Mouse (Mus musculus): Measurements from ENCODE around the gene Cacfd1. TPM values are rescaled to one million over a fixed set of nuclear protein-coding genes. Genes with fewer than 3 reads are reported as not detected.

Cacfd1 gene
- polyA plus RNA-seq, 1 experiment from 2014 or later, result 37.4 TPM

DNA sequence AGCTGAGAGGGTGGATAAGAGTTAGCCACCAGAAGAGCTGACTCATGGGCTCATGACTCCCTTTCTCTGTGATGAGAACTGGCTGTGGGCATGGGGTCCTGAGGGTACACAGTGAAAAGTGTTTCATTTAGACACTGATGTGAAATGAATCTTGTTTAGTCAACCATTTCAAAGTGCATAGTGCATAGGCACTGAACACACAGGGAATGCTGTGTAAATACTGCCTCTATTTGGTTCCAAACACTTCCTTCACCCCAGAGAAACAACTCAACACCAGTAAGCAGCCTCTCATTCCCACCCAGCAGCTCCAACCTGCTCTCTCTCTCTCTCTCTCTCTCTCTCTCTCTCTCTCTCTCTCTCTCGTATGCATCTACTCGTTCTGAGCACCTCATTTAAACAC lies 25.5 kb upstream of the Cacfd1 start:
- Histone ChIP-seq H3K27ac (ENCODE audit: low read depth, low read length) (no peak overlapping the region), H3K9me3 (replicated peaks; ENCODE audit: control insufficient read depth, low read length) (no peaks in the 10 kb centered on the region), H3K4me3 (ENCODE audit: low read depth, low read length) (no peak overlapping the region), H3K36me3 (ENCODE audit: control insufficient read depth, insufficient read depth, low read length) (no peaks in the 10 kb centered on the region), H3K9ac (ENCODE audit: low read depth, low read length) (no peak overlapping the region), H3K4me2 (no peak overlapping the region), H3K27me3 (ENCODE audit: control insufficient read depth, insufficient read depth, low read length) (peaks cover 3% of the 10 kb centered on the region; the same call in 1 of the 2 replicates), H3K4me1 (ENCODE audit: control insufficient read depth, insufficient read depth, low read length) (no peaks in the 10 kb centered on the region)
- ATAC-seq (replicated peaks; ENCODE audit: insufficient number of reproducible peaks, low FRiP score, low TSS enrichment), result no peak
- WGBS (ENCODE audit: insufficient replicate concordance), result 60% methylated on average over 2 of the region's 2 CpGs

DNA sequence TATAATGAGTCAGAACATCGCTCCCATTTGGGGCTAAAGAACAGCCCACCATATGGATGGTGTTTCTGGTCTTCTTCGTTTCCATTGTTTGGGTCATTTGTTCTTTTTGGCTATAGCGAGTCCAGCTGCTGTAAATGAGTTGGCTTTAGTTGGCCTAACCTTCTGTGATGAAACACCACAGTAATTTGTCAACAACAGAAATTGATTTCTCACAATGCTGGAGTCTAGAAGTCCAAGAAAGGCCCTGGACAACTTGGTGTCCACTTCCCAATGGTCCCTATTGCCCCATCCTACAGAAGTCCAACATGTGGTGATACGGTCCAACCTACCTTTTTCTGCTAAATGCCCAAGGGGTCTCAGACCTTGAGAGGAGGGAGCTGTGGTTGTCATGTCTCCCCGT lies 25.1 kb upstream of the Cacfd1 start:
- ATAC-seq (replicated peaks; ENCODE audit: insufficient number of reproducible peaks, low FRiP score, low TSS enrichment), result no peak
- Histone ChIP-seq H3K9me3 (replicated peaks; ENCODE audit: control insufficient read depth, low read length) (no peaks in the 10 kb centered on the region), H3K27ac (ENCODE audit: low read depth, low read length) (no peak overlapping the region), H3K4me3 (ENCODE audit: low read depth, low read length) (no peak overlapping the region), H3K4me2 (no peak overlapping the region), H3K4me1 (ENCODE audit: control insufficient read depth, insufficient read depth, low read length) (no peaks in the 10 kb centered on the region), H3K36me3 (ENCODE audit: control insufficient read depth, insufficient read depth, low read length) (no peaks in the 10 kb centered on the region), H3K27me3 (ENCODE audit: control insufficient read depth, insufficient read depth, low read length) (peaks cover 3% of the 10 kb centered on the region; the same call in 1 of the 2 replicates), H3K9ac (ENCODE audit: low read depth, low read length) (no peak overlapping the region)
- 77% methylated on average over 5 of the region's 5 CpGs for WGBS (ENCODE audit: insufficient replicate concordance)

DNA sequence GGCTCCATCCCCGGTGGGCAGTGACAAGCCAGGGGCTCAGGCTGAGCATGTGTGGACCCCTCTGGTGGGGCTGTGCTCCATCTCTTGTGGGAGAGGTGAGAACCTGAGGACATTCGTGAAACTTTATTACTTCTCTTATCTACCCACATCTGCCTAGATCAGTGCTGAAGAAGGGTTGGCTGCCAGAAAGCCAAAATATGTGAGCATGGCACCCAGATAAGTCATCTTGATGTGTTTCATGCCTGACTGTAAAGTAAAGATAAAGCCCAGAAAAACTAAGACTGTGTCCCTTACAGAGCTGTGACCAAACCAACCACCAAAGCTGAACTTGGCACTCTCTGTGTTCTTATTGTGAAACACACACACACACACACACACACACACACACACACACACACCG lies 15.8 kb upstream of the Cacfd1 start:
- Histone ChIP-seq H3K27me3 (ENCODE audit: control insufficient read depth, insufficient read depth, low read length) (no peaks in the 10 kb centered on the region), H3K36me3 (ENCODE audit: control insufficient read depth, insufficient read depth, low read length) (no peaks in the 10 kb centered on the region)
- WGBS (ENCODE audit: insufficient replicate concordance), result 70% methylated on average over 3 of the region's 3 CpGs

DNA sequence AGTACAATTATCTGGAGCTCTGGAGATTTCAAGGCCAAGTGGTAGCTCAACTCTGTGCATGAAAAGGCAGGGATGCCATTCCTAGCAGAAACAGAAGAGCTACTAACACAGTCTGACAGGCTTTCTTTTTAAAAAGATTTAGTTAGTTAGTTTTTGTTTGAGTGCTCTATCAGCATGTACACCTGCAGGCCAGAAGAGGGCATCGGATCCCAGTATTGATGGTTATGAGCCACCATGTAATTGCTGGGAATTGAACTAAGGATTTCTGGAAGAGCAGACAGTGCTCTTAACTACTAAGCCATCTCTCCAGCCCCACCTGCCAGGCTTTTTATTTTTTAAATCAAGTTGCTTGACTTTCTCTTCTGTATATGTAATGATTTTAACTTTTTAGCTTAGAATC lies 12.2 kb upstream of the Cacfd1 start:
- Histone ChIP-seq H3K4me3 (ENCODE audit: low read depth, low read length) (no peak overlapping the region), H3K27me3 (ENCODE audit: control insufficient read depth, insufficient read depth, low read length) (no peaks in the 10 kb centered on the region), H3K36me3 (ENCODE audit: control insufficient read depth, insufficient read depth, low read length) (no peaks in the 10 kb centered on the region), H3K27ac (ENCODE audit: low read depth, low read length) (no peak overlapping the region), H3K4me1 (ENCODE audit: control insufficient read depth, insufficient read depth, low read length) (no peaks in the 10 kb centered on the region), H3K9ac (ENCODE audit: low read depth, low read length) (no peak overlapping the region), H3K4me2 (no peak overlapping the region), H3K9me3 (replicated peaks; ENCODE audit: control insufficient read depth, low read length) (no peaks in the 10 kb centered on the region)
- WGBS (ENCODE audit: insufficient replicate concordance), result 89% methylated on average over 1 of the region's 1 CpGs
- ATAC-seq (replicated peaks; ENCODE audit: insufficient number of reproducible peaks, low FRiP score, low TSS enrichment), result no peak

More for the DNA sequence above, 15.8 kb upstream of the Cacfd1 start:
- Histone ChIP-seq H3K27ac (ENCODE audit: low read depth, low read length) (no peak overlapping the region), H3K9me3 (replicated peaks; ENCODE audit: control insufficient read depth, low read length) (no peaks in the 10 kb centered on the region), H3K4me3 (ENCODE audit: low read depth, low read length) (no peak overlapping the region), H3K9ac (ENCODE audit: low read depth, low read length) (no peak overlapping the region), H3K4me2 (no peak overlapping the region), H3K4me1 (ENCODE audit: control insufficient read depth, insufficient read depth, low read length) (no peaks in the 10 kb centered on the region)
- no peak for ATAC-seq (replicated peaks; ENCODE audit: insufficient number of reproducible peaks, low FRiP score, low TSS enrichment)

DNA sequence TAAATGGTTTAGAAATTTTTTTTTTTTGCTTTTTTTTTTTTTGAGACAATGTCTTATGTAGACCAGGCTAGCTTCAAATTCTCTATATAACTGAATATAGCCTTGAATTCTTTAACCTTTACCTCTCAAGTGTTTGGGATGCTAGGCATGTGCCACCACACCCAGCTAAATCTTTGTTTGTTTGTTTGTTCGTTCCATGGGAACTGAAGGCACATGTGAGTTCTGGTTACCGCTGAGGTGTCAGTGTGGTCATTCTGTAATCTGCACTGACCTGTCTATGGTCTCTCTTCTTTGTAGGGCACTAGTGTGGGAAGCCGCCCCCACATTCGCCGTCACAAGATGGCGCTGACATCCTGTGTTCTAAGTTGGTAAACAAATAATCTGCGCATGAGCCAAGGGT lies 11.7 kb upstream of the Cacfd1 start:
- no peak for ATAC-seq (replicated peaks; ENCODE audit: insufficient number of reproducible peaks, low FRiP score, low TSS enrichment)
- Histone ChIP-seq H3K4me3 (ENCODE audit: low read depth, low read length) (no peak overlapping the region), H3K27ac (ENCODE audit: low read depth, low read length) (no peak overlapping the region), H3K27me3 (ENCODE audit: control insufficient read depth, insufficient read depth, low read length) (no peaks in the 10 kb centered on the region), H3K9ac (ENCODE audit: low read depth, low read length) (no peak overlapping the region), H3K4me1 (ENCODE audit: control insufficient read depth, insufficient read depth, low read length) (no peaks in the 10 kb centered on the region), H3K9me3 (replicated peaks; ENCODE audit: control insufficient read depth, low read length) (no peaks in the 10 kb centered on the region), H3K4me2 (no peak overlapping the region), H3K36me3 (ENCODE audit: control insufficient read depth, insufficient read depth, low read length) (no peaks in the 10 kb centered on the region)
- WGBS (ENCODE audit: insufficient replicate concordance), result 92% methylated on average over 7 of the region's 7 CpGs

DNA sequence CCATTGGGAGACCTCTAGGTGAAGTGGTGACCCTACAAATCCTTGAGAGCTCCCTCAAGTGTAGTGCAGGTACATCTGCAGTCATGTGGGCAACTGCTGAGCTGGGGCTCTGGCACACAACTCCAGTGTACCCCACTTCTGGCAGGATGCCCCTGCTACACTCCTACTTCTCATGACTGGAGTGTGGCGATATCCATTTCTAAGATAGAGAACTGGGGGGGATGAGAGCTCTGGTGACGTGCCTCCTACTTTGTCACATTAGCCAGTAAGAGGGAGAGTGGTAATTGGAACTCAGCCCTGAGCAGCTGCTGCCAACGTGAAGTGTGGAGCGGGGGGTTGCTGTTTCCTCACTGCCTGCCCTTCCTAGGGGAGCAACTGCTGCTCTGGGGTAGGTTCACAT lies 3.5 kb upstream of the Cacfd1 start:
- H3K9me3 ChIP-seq (replicated peaks; ENCODE audit: control insufficient read depth, low read length), result no peaks in the 10 kb centered on the region
- H3K27ac ChIP-seq (ENCODE audit: low read depth, low read length), result no peak overlapping the region
- 57% methylated on average over 4 of the region's 4 CpGs for WGBS (ENCODE audit: insufficient replicate concordance)
- H3K27me3 ChIP-seq (ENCODE audit: control insufficient read depth, insufficient read depth, low read length), result peaks cover 3% of the 10 kb centered on the region; the same call in 1 of the 2 replicates
- H3K4me1 ChIP-seq (ENCODE audit: control insufficient read depth, insufficient read depth, low read length), result peaks cover 8% of the 10 kb centered on the region
- H3K4me2 ChIP-seq, result no peak overlapping the region
- no peak overlapping the region for H3K9ac ChIP-seq (ENCODE audit: low read depth, low read length)
- no peaks in the 10 kb centered on the region for H3K36me3 ChIP-seq (ENCODE audit: control insufficient read depth, insufficient read depth, low read length)
- ATAC-seq (replicated peaks; ENCODE audit: insufficient number of reproducible peaks, low FRiP score, low TSS enrichment), result no peak
- H3K4me3 ChIP-seq (ENCODE audit: low read depth, low read length), result no peak overlapping the region

DNA sequence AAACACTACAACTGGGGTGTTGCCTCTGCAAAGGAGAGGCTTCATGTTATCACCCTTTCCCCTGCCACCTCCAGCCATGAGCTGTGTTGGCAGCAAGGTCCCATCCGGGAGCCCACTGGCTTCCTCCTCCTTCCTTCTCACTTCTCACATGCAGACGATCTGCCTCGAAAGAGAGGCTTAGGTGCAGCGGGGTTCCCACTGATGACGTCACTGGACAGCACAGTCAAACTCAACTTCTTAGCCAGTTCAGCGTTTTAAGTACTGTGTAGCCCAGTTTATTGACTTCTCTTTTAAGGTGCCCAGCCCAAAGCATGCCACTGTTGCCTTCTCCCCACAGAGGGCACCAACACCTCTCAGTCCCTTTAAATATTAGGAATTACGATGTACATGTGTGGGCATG lies 2.0 kb upstream of the Cacfd1 start:
- H3K4me3 ChIP-seq (ENCODE audit: low read depth, low read length), result no peak overlapping the region
- WGBS (ENCODE audit: insufficient replicate concordance), result 68% methylated on average over 7 of the region's 7 CpGs
- ATAC-seq (replicated peaks; ENCODE audit: insufficient number of reproducible peaks, low FRiP score, low TSS enrichment), result no peak
- no peaks in the 10 kb centered on the region for H3K36me3 ChIP-seq (ENCODE audit: control insufficient read depth, insufficient read depth, low read length)
- H3K27ac ChIP-seq (ENCODE audit: low read depth, low read length), result no peak overlapping the region
- H3K9ac ChIP-seq (ENCODE audit: low read depth, low read length), result no peak overlapping the region
- no peaks in the 10 kb centered on the region for H3K9me3 ChIP-seq (replicated peaks; ENCODE audit: control insufficient read depth, low read length)
- H3K4me2 ChIP-seq, result no peak overlapping the region
- peaks cover 3% of the 10 kb centered on the region; the same call in 1 of the 2 replicates for H3K27me3 ChIP-seq (ENCODE audit: control insufficient read depth, insufficient read depth, low read length)
- peaks cover 8% of the 10 kb centered on the region for H3K4me1 ChIP-seq (ENCODE audit: control insufficient read depth, insufficient read depth, low read length)

DNA sequence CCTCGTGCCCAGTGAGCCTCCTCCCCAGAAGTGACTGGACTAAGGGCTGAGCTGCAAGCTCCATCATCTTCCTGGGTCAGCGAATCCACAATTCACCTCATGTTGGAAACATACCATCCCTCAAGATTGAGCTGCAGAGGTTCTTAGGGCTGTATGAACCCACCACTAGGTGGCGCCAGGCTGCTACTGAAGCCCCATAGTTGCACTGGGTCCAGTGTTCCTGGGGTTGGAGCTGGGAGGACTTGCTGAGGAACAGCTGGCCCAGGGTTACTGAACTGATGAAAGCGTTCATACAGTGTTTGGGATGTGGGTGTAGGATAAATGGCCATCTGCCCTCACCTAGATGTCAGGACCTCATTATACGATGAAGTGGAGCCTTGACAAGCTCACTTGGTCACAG lies 8.1 kb downstream of the Cacfd1 start:
- 52% methylated on average over 5 of the region's 5 CpGs for WGBS (ENCODE audit: insufficient replicate concordance)
- Histone ChIP-seq H3K27me3 (ENCODE audit: control insufficient read depth, insufficient read depth, low read length) (no peaks in the 10 kb centered on the region), H3K4me1 (ENCODE audit: control insufficient read depth, insufficient read depth, low read length) (no peaks in the 10 kb centered on the region), H3K4me2 (no peak overlapping the region), H3K36me3 (ENCODE audit: control insufficient read depth, insufficient read depth, low read length) (peaks cover 12% of the 10 kb centered on the region; the same call in 1 of the 2 replicates), H3K9me3 (replicated peaks; ENCODE audit: control insufficient read depth, low read length) (no peaks in the 10 kb centered on the region), H3K27ac (ENCODE audit: low read depth, low read length) (no peak overlapping the region), H3K4me3 (ENCODE audit: low read depth, low read length) (no peak overlapping the region), H3K9ac (ENCODE audit: low read depth, low read length) (no peak overlapping the region)
- no peak for ATAC-seq (replicated peaks; ENCODE audit: insufficient number of reproducible peaks, low FRiP score, low TSS enrichment)

DNA sequence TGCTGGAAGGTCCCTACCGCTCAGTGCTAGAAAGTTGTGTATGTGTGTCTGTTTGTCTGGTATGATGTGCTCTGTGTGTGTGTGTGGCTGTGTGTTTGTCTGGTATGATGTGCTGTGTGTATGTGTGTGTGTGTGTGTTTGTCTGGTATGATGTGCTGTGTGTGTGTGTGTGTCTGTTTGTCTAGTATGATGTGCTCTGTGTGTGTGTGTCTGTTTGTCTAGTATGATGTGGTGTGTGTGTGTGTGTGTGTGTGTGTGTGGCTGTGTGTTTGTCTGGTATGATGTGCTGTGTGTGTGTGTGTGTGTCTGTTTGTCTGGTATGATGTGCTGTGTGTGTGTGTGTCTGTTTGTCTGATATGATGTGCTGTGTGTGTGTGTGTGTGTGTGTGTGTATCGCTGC lies 9.8 kb downstream of the Cacfd1 start:
- H3K4me3 ChIP-seq (ENCODE audit: low read depth, low read length), result no peak overlapping the region
- WGBS (ENCODE audit: insufficient replicate concordance), result 83% methylated on average over 2 of the region's 2 CpGs
- H3K27me3 ChIP-seq (ENCODE audit: control insufficient read depth, insufficient read depth, low read length), result 0 out of 2 replicates have a peak, but pooled peaks cover 3% of the 10 kb centered on the region
- no peaks in the 10 kb centered on the region for H3K9me3 ChIP-seq (replicated peaks; ENCODE audit: control insufficient read depth, low read length)
- ATAC-seq (replicated peaks; ENCODE audit: insufficient number of reproducible peaks, low FRiP score, low TSS enrichment), result no peak
- H3K9ac ChIP-seq (ENCODE audit: low read depth, low read length), result no peak overlapping the region
- peaks cover 12% of the 10 kb centered on the region; the same call in 1 of the 2 replicates for H3K36me3 ChIP-seq (ENCODE audit: control insufficient read depth, insufficient read depth, low read length)
- H3K4me2 ChIP-seq, result no peak overlapping the region
- no peak overlapping the region for H3K27ac ChIP-seq (ENCODE audit: low read depth, low read length)
- no peaks in the 10 kb centered on the region for H3K4me1 ChIP-seq (ENCODE audit: control insufficient read depth, insufficient read depth, low read length)
